Mouse (Mus musculus) kidney, adult 10 weeks (tissue): Measurements from ENCODE around the gene Ecel1. TPM values are rescaled to one million over a fixed set of nuclear protein-coding genes. Genes with fewer than 3 reads are reported as not detected.

Experiments
- polyA plus RNA-seq: library from polyadenylated mRNA; stranded (reverse); fragments of 350-450 nt; fragmentation: Illumina TruSeq; extraction: RNeasy Lipid Tissue Mini Kit (QIAGEN cat#74804); gene quantifications from one replicate; pipeline ENCODE4 v1.2.3, GENCODE M21; 2014; ENCODE audit warnings: low read depth, low replicate concordance

Gene Ecel1
- polyA plus RNA-seq = not detected

DNA sequence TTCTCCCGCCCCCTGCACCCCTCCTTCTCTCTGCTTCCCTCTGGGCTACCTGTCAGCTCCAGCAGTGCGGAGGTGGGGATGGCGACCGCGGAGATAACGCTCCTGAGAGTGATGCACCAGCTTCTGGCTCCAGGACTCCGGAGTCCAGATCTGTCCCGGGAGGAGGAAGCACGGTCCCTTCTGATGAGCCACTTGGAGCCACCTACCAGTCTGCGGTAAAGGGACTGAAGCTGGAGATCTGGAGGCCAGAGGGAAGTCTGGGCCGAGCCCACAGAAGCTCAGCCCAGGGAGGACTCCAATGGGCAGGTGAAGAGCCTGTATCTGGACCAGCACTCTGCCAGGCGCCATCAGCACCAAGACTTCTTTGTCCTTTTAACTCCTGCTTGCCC is at the start of gene Ecel1:
TSS of gene Ecel1 (minus strand) at position 323 of the 389 bp plus-strand sequence.

DNA sequence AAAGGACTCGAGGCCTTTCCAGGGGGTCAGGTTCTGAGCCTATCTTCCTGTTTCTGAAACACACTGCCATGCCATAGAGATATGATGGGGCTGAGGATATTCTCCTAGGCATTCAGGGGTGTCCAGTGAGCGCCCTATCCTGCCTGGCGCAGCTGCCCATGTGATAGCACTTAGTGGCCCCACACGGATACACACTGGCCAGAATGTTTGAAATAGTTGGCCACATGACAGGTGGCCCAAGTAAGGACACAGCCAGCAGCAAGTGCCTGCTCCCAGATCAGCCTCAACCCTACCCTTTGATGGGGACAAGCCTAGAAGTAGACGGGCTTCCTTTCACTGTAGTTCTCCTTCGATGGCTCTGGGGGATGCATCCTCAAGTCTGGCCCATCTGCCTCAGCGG is 48.1 kb upstream of the Ecel1 start, which contains the start of gene Chrng:
TSS of gene Chrng (plus strand) at position 193 of the 400 bp plus-strand sequence.

GRCm38 (mm10) chr1:87190429-87190828 is 34.1 kb upstream of the Ecel1 start, which contains the start of gene Chrnd:
Gene Chrnd (plus strand): TSS chr1:87190607.

GRCm38 (mm10) chr1:87183013-87183412 is 26.7 kb upstream of the Ecel1 start, which contains the start of gene Prss56:
Gene Prss56 (plus strand): TSS chr1:87183313.

DNA sequence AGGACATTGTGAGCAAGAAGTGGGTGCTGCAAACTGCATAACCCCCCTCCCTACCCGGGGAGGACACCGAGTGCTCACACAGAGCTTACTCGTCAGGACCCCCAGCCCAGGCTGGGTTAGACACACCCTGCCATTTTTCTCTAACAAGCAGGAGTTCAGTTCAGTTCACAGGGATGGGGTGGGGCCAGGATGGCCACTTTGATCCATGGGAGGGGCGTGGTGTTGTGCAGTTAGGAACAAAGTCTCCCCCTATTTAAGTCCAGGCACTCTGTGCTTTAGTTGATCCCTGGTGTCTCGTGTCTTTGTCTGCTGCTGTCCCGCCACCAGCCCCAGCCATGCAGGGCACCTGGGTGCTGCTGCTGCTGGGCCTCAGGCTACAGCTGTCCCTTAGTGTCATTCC is 31.6 kb downstream of the Ecel1 start, which contains the start of gene Akp3:
TSS of gene Akp3 (plus strand) at position 301 of the 400 bp plus-strand sequence.

DNA sequence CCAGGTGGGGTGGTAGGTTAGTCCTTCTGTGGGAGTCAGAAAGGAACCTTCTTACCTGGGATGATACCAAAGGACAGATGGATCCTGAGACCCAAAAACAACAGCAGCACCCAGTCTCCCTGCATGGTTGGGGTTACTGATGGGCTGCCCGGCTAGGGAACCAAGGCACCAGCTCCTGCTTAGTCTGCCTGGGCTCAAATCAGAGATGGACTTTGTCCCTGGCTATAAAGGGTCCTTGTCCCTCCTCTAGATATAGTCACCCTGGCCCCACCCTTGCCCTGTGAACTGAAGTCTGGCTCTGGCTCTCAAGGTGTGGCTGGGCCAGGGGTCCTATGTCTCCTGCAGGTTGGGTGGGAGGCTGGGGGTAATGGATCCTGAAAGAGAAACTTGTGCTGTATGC is 54.9 kb downstream of the Ecel1 start, which contains the start of gene Alpi:
TSS of gene Alpi (minus strand) at position 196 of the 400 bp plus-strand sequence.

Other genes starting within 250 kb of the Ecel1 start
- gene Alppl2, start 66.6 kb downstream of the Ecel1 start, polyA plus RNA-seq = not detected
- gene Alpi, start 54.9 kb downstream of the Ecel1 start, polyA plus RNA-seq = not detected
- gene Akp3, start 31.5 kb downstream of the Ecel1 start, polyA plus RNA-seq = not detected
- not detected for gene Prss56, start 26.8 kb upstream of the Ecel1 start, polyA plus RNA-seq
- not detected for gene Chrnd, start 34.1 kb upstream of the Ecel1 start, polyA plus RNA-seq
- gene Chrng, start 48.1 kb upstream of the Ecel1 start, polyA plus RNA-seq = not detected
- 26.8 TPM for gene Eif4e2, start 57.4 kb upstream of the Ecel1 start, polyA plus RNA-seq
- gene Efhd1, start 107.8 kb upstream of the Ecel1 start, polyA plus RNA-seq = 324 TPM
- gene Gigyf2, start 170.5 kb upstream of the Ecel1 start, polyA plus RNA-seq = 114 TPM
- gene Kcnj13, start 238.2 kb upstream of the Ecel1 start, polyA plus RNA-seq = 2.8 TPM